Mouse (Mus musculus): ENCODE results near the gene Ptk6. TPM values are rescaled to one million over a fixed set of nuclear protein-coding genes. Genes with fewer than 3 reads are reported as not detected.

Gene Ptk6
- polyA plus RNA-seq, 1 experiment from 2014 or later: not detected

DNA sequence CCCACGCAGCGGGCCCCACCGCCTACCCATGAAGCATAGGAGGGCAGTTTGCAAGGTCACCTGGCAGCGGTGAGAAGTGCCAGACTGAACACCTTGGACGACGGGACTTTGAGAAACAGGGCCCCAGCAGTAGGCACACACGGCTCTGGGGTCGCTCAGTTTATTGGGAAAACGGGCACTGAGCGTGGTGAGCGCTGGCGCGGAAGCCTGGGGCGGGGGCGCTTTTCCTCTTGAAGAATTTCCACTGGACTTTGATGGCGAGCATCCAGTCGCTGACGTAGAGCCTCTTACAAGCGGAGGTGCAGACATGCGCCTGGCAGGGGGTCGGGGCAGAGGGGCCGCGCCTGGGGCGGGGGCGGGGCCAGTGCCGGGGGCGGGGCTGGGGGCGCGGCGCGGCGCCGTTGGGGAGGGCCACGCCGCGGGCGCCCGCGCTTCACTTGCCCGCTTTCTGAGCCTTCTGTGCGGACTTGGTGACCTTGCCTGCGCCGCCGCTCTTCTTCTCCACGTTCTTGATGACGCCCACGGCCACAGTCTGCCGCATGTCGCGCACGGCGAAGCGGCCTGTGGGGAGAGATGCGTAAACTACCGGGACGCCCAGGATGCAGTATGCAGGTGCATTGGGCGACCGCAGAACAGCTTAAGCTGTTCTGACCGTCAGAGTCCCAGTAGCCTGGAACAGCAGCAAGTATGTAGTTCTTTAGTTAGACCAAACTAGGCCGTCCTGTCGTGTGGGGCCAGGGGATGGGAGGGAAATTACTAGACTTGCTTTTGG lies 54.9 kb downstream of the Ptk6 start:
- no peak overlapping the region for H3K27ac ChIP-seq (ENCODE audit: low read depth, low read length)
- ATAC-seq (replicated peaks; ENCODE audit: low FRiP score): peak; percentile 59
- no peaks in the 10 kb centered on the region for H3K36me3 ChIP-seq (ENCODE audit: control insufficient read depth, insufficient read depth, low read length)
- H3K4me2 ChIP-seq (ENCODE audit: low read depth, low read length, severe bottlenecking): peak overlapping the region; percentile 90
- H3K4me3 ChIP-seq (ENCODE audit: low read depth, low read length): peak overlapping the region; percentile 47
- peaks cover 5% of the 10 kb centered on the region; the same call in 1 of the 2 replicates for H3K4me1 ChIP-seq (replicated peaks; ENCODE audit: control insufficient read depth, insufficient read depth, low read length)
- DNase-seq (ENCODE audit: low spot score): peak; percentile 79
- peaks cover 2% of the 10 kb centered on the region; the same call in 1 of the 2 replicates for H3K27me3 ChIP-seq (ENCODE audit: control insufficient read depth, insufficient read depth, low read length)
- WGBS: under 1% methylated on average over 50 of the region's 61 CpGs
- H3K9me3 ChIP-seq (ENCODE audit: control insufficient read depth, low read length): no peaks in the 10 kb centered on the region
- peak overlapping the region; percentile 59 for H3K9ac ChIP-seq (ENCODE audit: low read length)

DNA sequence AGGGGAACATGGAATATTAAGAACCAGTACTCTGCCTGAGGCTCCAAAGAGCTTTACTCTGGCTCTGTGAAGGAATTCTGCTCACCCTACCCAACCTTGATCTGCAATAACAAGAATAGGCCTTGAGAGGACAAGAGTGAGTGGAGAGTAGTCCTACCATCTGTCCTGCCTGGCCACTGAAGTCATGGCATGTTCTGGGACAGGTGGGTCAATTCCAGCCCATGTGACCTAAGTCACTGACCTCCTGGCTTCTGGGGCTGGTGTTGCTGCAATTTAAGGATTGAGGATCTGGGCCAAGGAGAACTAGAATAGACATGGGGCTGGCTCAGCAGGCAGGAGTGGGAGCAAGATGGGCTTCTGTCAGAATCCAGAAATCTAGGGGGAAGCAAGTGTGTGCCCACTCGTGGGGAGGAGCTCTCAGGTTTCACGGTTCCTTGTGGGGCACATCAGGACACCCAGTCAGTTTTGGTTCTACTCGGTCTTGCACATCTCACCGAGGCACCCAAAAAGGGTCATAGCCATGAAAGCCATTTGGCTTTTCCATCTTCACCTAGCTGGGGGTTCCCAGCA lies 55.5 kb downstream of the Ptk6 start:
- ATAC-seq (replicated peaks; ENCODE audit: low FRiP score) (peak; percentile 5; the same call in 1 of the 2 replicates), DNase-seq (ENCODE audit: low spot score) (no peak)
- peaks cover 2% of the 10 kb centered on the region; the same call in 1 of the 2 replicates for H3K27me3 ChIP-seq (ENCODE audit: control insufficient read depth, insufficient read depth, low read length)
- no peak overlapping the region for H3K27ac ChIP-seq (ENCODE audit: low read depth, low read length)
- H3K4me2 ChIP-seq (ENCODE audit: low read depth, low read length, severe bottlenecking): peak overlapping the region; percentile 90
- H3K9me3 ChIP-seq (ENCODE audit: control insufficient read depth, low read length): no peaks in the 10 kb centered on the region
- no peaks in the 10 kb centered on the region for H3K36me3 ChIP-seq (ENCODE audit: control insufficient read depth, insufficient read depth, low read length)
- no peak overlapping the region for H3K9ac ChIP-seq (ENCODE audit: low read length)
- peak overlapping the region; percentile 47; the same call in 1 of the 2 replicates for H3K4me3 ChIP-seq (ENCODE audit: low read depth, low read length)
- peaks cover 5% of the 10 kb centered on the region; the same call in 1 of the 2 replicates for H3K4me1 ChIP-seq (replicated peaks; ENCODE audit: control insufficient read depth, insufficient read depth, low read length)
- WGBS: 51% methylated on average over 4 of the region's 4 CpGs

- 86% methylated on average over 2 of the region's 2 CpGs for WGBS
- H3K27me3 ChIP-seq (ENCODE audit: control insufficient read depth, insufficient read depth, low read length): peaks cover 2% of the 10 kb centered on the region; the same call in 1 of the 2 replicates
- no peak overlapping the region for H3K27ac ChIP-seq (ENCODE audit: low read depth, low read length)
- H3K9me3 ChIP-seq (ENCODE audit: control insufficient read depth, low read length): no peaks in the 10 kb centered on the region
- no peak overlapping the region for H3K4me2 ChIP-seq (ENCODE audit: low read depth, low read length, severe bottlenecking)
- H3K4me1 ChIP-seq (replicated peaks; ENCODE audit: control insufficient read depth, insufficient read depth, low read length): peaks cover 5% of the 10 kb centered on the region; the same call in 1 of the 2 replicates
- no peak for DNase-seq (ENCODE audit: low spot score)
- no peaks in the 10 kb centered on the region for H3K36me3 ChIP-seq (ENCODE audit: control insufficient read depth, insufficient read depth, low read length)
- ATAC-seq (replicated peaks; ENCODE audit: low FRiP score): no peak
- H3K9ac ChIP-seq (ENCODE audit: low read length): no peak overlapping the region
- no peak overlapping the region for H3K4me3 ChIP-seq (ENCODE audit: low read depth, low read length)
These were observed 57.9 kb downstream of the Ptk6 start for GRCm38 (mm10) chr2:181144675-181145074.

Other genes starting within 250 kb of the Ptk6 start
- 33.5 and 36.1 TPM in 2 replicates for gene Nkain4, start 248.1 kb downstream of the Ptk6 start, polyA plus RNA-seq (2014; fragmentation: Nextera tagmentation; extraction: Ambion mirVana)
- 71.5 and 77.4 TPM in 2 replicates for gene Arfgap1, start 235.6 kb downstream of the Ptk6 start, polyA plus RNA-seq (2014; fragmentation: Nextera tagmentation; extraction: Ambion mirVana)
- gene Col20a1, start 216.3 kb downstream of the Ptk6 start, polyA plus RNA-seq (2014; fragmentation: Nextera tagmentation; extraction: Ambion mirVana): 0.16 and 0.23 TPM in 2 replicates
- 18.7 and 19.3 TPM in 2 replicates for gene Chrna4, start 159.2 kb downstream of the Ptk6 start, polyA plus RNA-seq (2014; fragmentation: Nextera tagmentation; extraction: Ambion mirVana)
- gene Kcnq2, start 67.5 kb downstream of the Ptk6 start, polyA plus RNA-seq (2014; fragmentation: Nextera tagmentation; extraction: Ambion mirVana): 13.6 and 13.9 TPM in 2 replicates
- 0.47 and 0.55 TPM in 2 replicates for gene Eef1a2, start 45.8 kb downstream of the Ptk6 start, polyA plus RNA-seq (2014; fragmentation: Nextera tagmentation; extraction: Ambion mirVana)
- 443 and 478 TPM in 2 replicates for gene Ppdpf, start 15.5 kb downstream of the Ptk6 start, polyA plus RNA-seq (2014; fragmentation: Nextera tagmentation; extraction: Ambion mirVana)
- gene Srms, start 10.4 kb upstream of the Ptk6 start, polyA plus RNA-seq (2014; fragmentation: Nextera tagmentation; extraction: Ambion mirVana): 0.12 TPM in 1 of 2 replicates, not detected in the other
- 0.24 TPM in 1 of 2 replicates, not detected in the other for gene Fndc11, start 17.2 kb upstream of the Ptk6 start, polyA plus RNA-seq (2014; fragmentation: Nextera tagmentation; extraction: Ambion mirVana)
- gene Helz2, start 39.2 kb upstream of the Ptk6 start, polyA plus RNA-seq (2014; fragmentation: Nextera tagmentation; extraction: Ambion mirVana): 0.68 and 0.90 TPM in 2 replicates
- 21.7 and 22.9 TPM in 2 replicates for gene Gmeb2, start 85.2 kb upstream of the Ptk6 start, polyA plus RNA-seq (2014; fragmentation: Nextera tagmentation; extraction: Ambion mirVana)
- gene Stmn3, start 111.7 kb upstream of the Ptk6 start, polyA plus RNA-seq (2014; fragmentation: Nextera tagmentation; extraction: Ambion mirVana): 212 and 228 TPM in 2 replicates
- 66.5 and 68.3 TPM in 2 replicates for gene Rtel1, start 117.0 kb upstream of the Ptk6 start, polyA plus RNA-seq (2014; fragmentation: Nextera tagmentation; extraction: Ambion mirVana)
- gene Zgpat, start 162.1 kb upstream of the Ptk6 start, polyA plus RNA-seq (2014; fragmentation: Nextera tagmentation; extraction: Ambion mirVana): 52.3 and 54.7 TPM in 2 replicates
- 64.5 and 77.0 TPM in 2 replicates for gene Arfrp1, start 162.6 kb upstream of the Ptk6 start, polyA plus RNA-seq (2014; fragmentation: Nextera tagmentation; extraction: Ambion mirVana)
- gene Lime1, start 177.3 kb upstream of the Ptk6 start, polyA plus RNA-seq (2014; fragmentation: Nextera tagmentation; extraction: Ambion mirVana): 26.2 and 32.7 TPM in 2 replicates